13 mouse cellular contexts compared by ENCODE assay signal in the genomic region with DNA sequence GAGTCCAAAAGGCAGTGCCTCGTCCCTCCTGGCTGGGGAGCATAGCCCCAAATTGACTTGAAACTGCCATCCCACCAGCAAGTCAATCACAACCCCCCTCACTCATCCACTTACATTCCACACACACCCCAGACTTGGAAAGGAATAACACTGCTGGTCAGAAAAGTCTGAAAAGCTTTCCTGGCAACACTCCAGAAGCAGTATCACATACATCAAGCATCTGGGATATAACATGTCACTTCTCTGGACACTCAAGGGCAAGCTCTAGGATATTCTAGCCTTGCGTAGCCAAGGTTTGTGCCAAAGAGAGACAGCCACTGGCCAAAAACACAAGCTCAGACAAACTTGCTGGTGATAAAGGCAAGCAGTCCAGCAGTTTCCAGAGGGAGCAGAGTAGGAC. TPM values are rescaled to one million over a fixed set of nuclear protein-coding genes. Genes with fewer than 3 reads are reported as not detected.
A peak's percentile ranks its signal among the peaks of the same experiment; 100 is the strongest.
DNase-seq lines count a peak whose midpoint lies in the region; ATAC-seq and TF ChIP-seq lines count a peak whose summit lies in the region.
"Had no signal": no experiment of that assay in that cellular context is flagged by ENCODE, and none has a peak within 500 bp of the region (broad histone marks: within the 10 kb centered on the region; RNA-seq: fewer than 3 reads in every experiment).

No protein-coding gene starts in this region.

- H3K4me3 ChIP-seq in heart, embryonic 13.5 days = no peak overlapping the region
- no peak overlapping the region for H3K4me3 ChIP-seq in lung, embryonic 14.5 days (ENCODE audit: low read depth, low read length)
- H3K4me3 ChIP-seq in embryonic facial prominence, embryonic 14.5 days (ENCODE audit: low read depth, low read length) = no peak overlapping the region
- 0 out of 2 replicates have a peak overlapping the region, but pooled peaks have one; percentile 2 for H3K4me3 ChIP-seq in liver, postnatal 0 days (ENCODE audit: low read depth, low read length)

- H3K4me2 ChIP-seq in heart, embryonic 13.5 days = peak overlapping the region; percentile 19; the same call in 1 of the 2 replicates
- H3K4me2 ChIP-seq in lung, embryonic 14.5 days = no peak overlapping the region
- no peak overlapping the region for H3K4me2 ChIP-seq in embryonic facial prominence, embryonic 14.5 days (ENCODE audit: low read depth, low read length)
- peak overlapping the region; percentile 42; the same call in 1 of the 2 replicates for H3K4me2 ChIP-seq in liver, postnatal 0 days (ENCODE audit: low read depth, low read length)

- ATAC-seq in heart, embryonic 13.5 days (ENCODE audit: extremely low read depth, insufficient number of reproducible peaks, low FRiP score, low TSS enrichment) = no peak
- peak; percentile 57; the same call in 1 of the 2 replicates for ATAC-seq in lung, embryonic 14.5 days (ENCODE audit: insufficient read depth)
- peak; percentile 2; the same call in 1 of the 2 replicates for ATAC-seq in embryonic facial prominence, embryonic 14.5 days (ENCODE audit: low read depth)
- no peak for ATAC-seq in liver, postnatal 0 days

- no peak overlapping the region for H3K9ac ChIP-seq in heart, embryonic 13.5 days
- no peak overlapping the region for H3K9ac ChIP-seq in lung, embryonic 14.5 days
- H3K9ac ChIP-seq in embryonic facial prominence, embryonic 14.5 days (ENCODE audit: low read depth, low read length) = no peak overlapping the region
- H3K9ac ChIP-seq in liver, postnatal 0 days (replicated peaks) = 0 out of 2 replicates have a peak overlapping the region, but pooled peaks have one; percentile 7

- no peaks in the 10 kb centered on the region for H3K27me3 ChIP-seq in heart, embryonic 13.5 days (replicated peaks)
- no peaks in the 10 kb centered on the region for H3K27me3 ChIP-seq in lung, embryonic 14.5 days (ENCODE audit: insufficient read depth, low read length)
- H3K27me3 ChIP-seq in embryonic facial prominence, embryonic 14.5 days (replicated peaks; ENCODE audit: control insufficient read depth, insufficient read depth, low read length) = no peaks in the 10 kb centered on the region
- H3K27me3 ChIP-seq in liver, postnatal 0 days (ENCODE audit: insufficient read depth, low read length) = no peaks in the 10 kb centered on the region

- H3K27ac ChIP-seq in heart, embryonic 13.5 days (replicated peaks) = peak overlapping the region; percentile 78
- peak overlapping the region; percentile 48; the same call in 1 of the 2 replicates for H3K27ac ChIP-seq in lung, embryonic 14.5 days (ENCODE audit: low read depth)
- no peak overlapping the region for H3K27ac ChIP-seq in embryonic facial prominence, embryonic 14.5 days (replicated peaks; ENCODE audit: low read depth, low read length)
- H3K27ac ChIP-seq in liver, postnatal 0 days (ENCODE audit: low read depth) = peak overlapping the region; percentile 63
- H3K27ac ChIP-seq: macrophage had no signal

- H3K9me3 ChIP-seq in heart, embryonic 13.5 days = no peaks in the 10 kb centered on the region
- no peaks in the 10 kb centered on the region for H3K9me3 ChIP-seq in lung, embryonic 14.5 days (ENCODE audit: low read depth, low read length)
- no peaks in the 10 kb centered on the region for H3K9me3 ChIP-seq in embryonic facial prominence, embryonic 14.5 days (ENCODE audit: control insufficient read depth, low read length)
- H3K9me3 ChIP-seq in liver, postnatal 0 days (ENCODE audit: low read length) = no peaks in the 10 kb centered on the region

- H3K4me1 ChIP-seq in heart, embryonic 13.5 days = peaks cover 45% of the 10 kb centered on the region
- peaks cover 8% of the 10 kb centered on the region for H3K4me1 ChIP-seq in lung, embryonic 14.5 days (ENCODE audit: insufficient read depth)
- H3K4me1 ChIP-seq in embryonic facial prominence, embryonic 14.5 days (ENCODE audit: control insufficient read depth, insufficient read depth, low read length) = peaks cover 9% of the 10 kb centered on the region
- peaks cover 19% of the 10 kb centered on the region for H3K4me1 ChIP-seq in liver, postnatal 0 days (ENCODE audit: insufficient read depth)

- no peak for TF ChIP-seq EP300 in liver, postnatal 0 days (IDR thresholded peaks at IDR 0.05; ENCODE audit: low read depth)

- H3K36me3 ChIP-seq in heart, embryonic 13.5 days = no peaks in the 10 kb centered on the region
- no peaks in the 10 kb centered on the region for H3K36me3 ChIP-seq in lung, embryonic 14.5 days (ENCODE audit: insufficient read depth)
- H3K36me3 ChIP-seq in embryonic facial prominence, embryonic 14.5 days (ENCODE audit: control insufficient read depth, insufficient read depth, low read length) = no peaks in the 10 kb centered on the region
- no peaks in the 10 kb centered on the region for H3K36me3 ChIP-seq in liver, postnatal 0 days (replicated peaks; ENCODE audit: insufficient read depth, low read length)

- WGBS in heart, embryonic 13.5 days = 27% methylated on average over 2 of the region's 2 CpGs
- 31% methylated on average over 2 of the region's 2 CpGs for WGBS in lung, embryonic 14.5 days
- 53% methylated on average over 2 of the region's 2 CpGs for WGBS in embryonic facial prominence, embryonic 14.5 days
- 76% methylated on average over 2 of the region's 2 CpGs for WGBS in liver, postnatal 0 days (ENCODE audit: insufficient replicate concordance)

- TF ChIP-seq CTCF in lung, embryonic 14.5 days (IDR thresholded peaks at IDR 0.05; ENCODE audit: low read depth) = no peak
- no peak for TF ChIP-seq CTCF in liver, postnatal 0 days (IDR thresholded peaks at IDR 0.05; ENCODE audit: low read depth)

- DNase-seq in heart, postnatal 4 days = no peak
- DNase-seq in lung, embryonic 14.5 days = peak; percentile 80
- no peak for DNase-seq in lung, postnatal 10 days
- DNase-seq in embryonic facial prominence, embryonic 14.5 days (ENCODE audit: low spot score) = peak; percentile 59
- no peak for DNase-seq in liver, postnatal 0 days
- DNase-seq in right cerebral cortex, postnatal 4 days = no peak
- DNase-seq in adipocyte (ENCODE audit: low spot score) = no peak
- DNase-seq: cerebellum, adult 9-10 months; kidney, postnatal 25 days; retina, postnatal 1 day; thymus, postnatal 4 days had no signal

RNA-seq across cellular contexts. Expression of gene Mob2, which starts 35.7 kb away (rescaled TPM):
- polyA plus RNA-seq in heart, embryonic 13.5 days (2015; fragmentation: Nextera tagmentation; extraction: Ambion mirVana) = 42.8 and 48.4 TPM in 2 replicates
- total RNA-seq in heart, postnatal 4 days (2021) = 10 to 100 TPM; 33.4 to 33.6 TPM
- polyA plus RNA-seq in lung, embryonic 14.5 days (2014; fragmentation: Nextera tagmentation; extraction: Ambion mirVana) = 76.2 and 78.4 TPM in 2 replicates
- 65.8 and 68.4 TPM in 2 replicates for polyA plus RNA-seq in embryonic facial prominence, embryonic 14.5 days (2014; fragmentation: Nextera tagmentation; extraction: Ambion mirVana)
- 38.5 and 40.8 TPM in 2 replicates for polyA plus RNA-seq in liver, postnatal 0 days (2015; fragmentation: Nextera tagmentation; extraction: Ambion mirVana)

Comparison
In these comparisons a context has a peak if more than half of its experiments do, and no peak if none do; other contexts are left out.
1. DNase-seq: peak in lung, embryonic 14.5 days (single experiment) and embryonic facial prominence, embryonic 14.5 days (single experiment); none in heart, postnatal 4 days (single experiment), lung, postnatal 10 days (single experiment), liver, postnatal 0 days (single experiment), right cerebral cortex, postnatal 4 days (single experiment) and adipocyte (single experiment).
2. ATAC-seq: peak in lung, embryonic 14.5 days (single experiment) and embryonic facial prominence, embryonic 14.5 days (single experiment); none in heart, embryonic 13.5 days (single experiment) and liver, postnatal 0 days (single experiment).
3. H3K4me2 ChIP-seq: peak in heart, embryonic 13.5 days (single experiment) and liver, postnatal 0 days (single experiment); none in lung, embryonic 14.5 days (single experiment) and embryonic facial prominence, embryonic 14.5 days (single experiment).